Mouse (Mus musculus) embryonic facial prominence, embryonic 14.5 days (tissue): ENCODE measurements around the gene Kcnq1. TPM values are rescaled to one million over a fixed set of nuclear protein-coding genes. Genes with fewer than 3 reads are reported as not detected.

Source experiments
- ATAC-seq: fragments of 200-750 bp; cut with Nextera tagmentation; 2 replicates; pipeline ENCODE4 v1.8.0; 2017; ENCODE audit warnings: low read depth, moderate number of reproducible peaks, moderate TSS enrichment
- DNase-seq: peaks from one replicate; pipeline ENCODE4 v3.0.0-alpha.2; 2015; ENCODE audit warnings: low spot score
- H3K27ac ChIP-seq: fragments of 300-500 bp; sonication (generic); replicated peaks from 2 replicates; pipeline ENCODE4 v1.5.1; 2014; ENCODE audit warnings: low read depth, mild to moderate bottlenecking, low read length, moderate library complexity
- H3K27me3 ChIP-seq: fragments of 300-500 bp; sonication (generic); replicated peaks from 2 replicates; pipeline ENCODE4 v1.6.1; 2014; ENCODE audit warnings: low read length; ENCODE audit not compliant: control insufficient read depth, insufficient read depth
- H3K36me3 ChIP-seq: fragments of 300-500 bp; sonication (generic); 2 replicates; pipeline ENCODE4 v1.6.1; 2014; ENCODE audit warnings: low read length, mixed read lengths; ENCODE audit not compliant: control insufficient read depth, insufficient read depth
- H3K4me1 ChIP-seq: fragments of 300-500 bp; sonication (generic); 2 replicates; pipeline ENCODE4 v1.6.1; 2014; ENCODE audit warnings: antibody characterized with exemption, low read length; ENCODE audit not compliant: control insufficient read depth, insufficient read depth
- H3K4me2 ChIP-seq: fragments of 300-500 bp; sonication (generic); 2 replicates; pipeline ENCODE4 v1.6.1; 2014; ENCODE audit warnings: low read depth, mild to moderate bottlenecking, low read length, moderate library complexity, mixed read lengths
- H3K4me3 ChIP-seq: fragments of 300-500 bp; sonication (generic); 2 replicates; pipeline ENCODE4 v1.5.1; 2014; ENCODE audit warnings: low read depth, mild to moderate bottlenecking, low read length
- H3K9ac ChIP-seq: fragments of 300-500 bp; sonication (generic); 2 replicates; pipeline ENCODE4 v1.6.1; 2014; ENCODE audit warnings: low read depth, mild to moderate bottlenecking, low read length, moderate library complexity, mixed read lengths
- H3K9me3 ChIP-seq: fragments of 300-500 bp; sonication (generic); 2 replicates; pipeline ENCODE4 v1.6.1; 2016; ENCODE audit warnings: low read length; ENCODE audit not compliant: control insufficient read depth
- WGBS: fragments of 180-500 bp; shearing (Covaris S2); extraction: QIAGEN DNeasy Blood & Tissue Kit; methylation state at CpG from one replicate; pipeline ENCODE4 v1.1.7; 2014; 5-methylcytosine and 5-hydroxymethylcytosine counted together
- polyA plus RNA-seq: library from polyadenylated mRNA; unstranded; fragments of >200 nt; fragmentation: Nextera tagmentation; extraction: Ambion mirVana; gene quantifications from 2 replicates; pipeline ENCODE4 v1.2.1, GENCODE M21; 2014

The Kcnq1 gene
- polyA plus RNA-seq, 1 experiment from 2014 or later, result 1.9 TPM

DNA sequence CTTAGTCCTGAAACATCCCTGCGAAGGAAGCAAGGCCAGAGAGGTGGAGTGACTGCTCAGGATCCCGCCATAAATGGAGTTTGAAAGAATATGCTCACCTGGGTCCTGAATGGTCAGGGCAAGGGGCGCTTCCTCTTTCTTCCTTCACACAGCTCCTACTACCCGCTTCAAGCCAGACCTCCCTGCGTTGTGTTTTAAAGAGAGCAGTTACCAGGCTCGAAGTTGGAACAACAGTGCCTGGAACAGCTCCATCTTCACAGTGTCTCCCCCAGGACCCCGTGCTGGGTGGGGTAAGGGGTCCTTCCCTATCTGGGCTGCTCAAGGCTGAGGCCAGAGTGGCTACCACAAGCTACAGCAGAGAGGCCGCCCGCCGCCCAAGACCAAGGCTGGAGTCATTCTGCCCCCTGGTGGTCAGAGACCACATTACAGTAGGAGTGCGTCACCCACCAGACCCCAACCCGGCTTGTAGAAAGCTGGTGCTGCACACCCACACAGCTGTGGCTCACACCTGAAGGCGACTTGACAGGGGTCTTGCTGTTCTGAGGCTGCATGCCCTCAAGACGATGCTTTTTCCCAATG is 360.0 kb downstream of the Kcnq1 start:
- Histone ChIP-seq H3K27me3 (no peaks in the 10 kb centered on the region), H3K9me3 (peaks cover 2% of the 10 kb centered on the region; the same call in 1 of the 2 replicates), H3K4me1 (peaks cover 17% of the 10 kb centered on the region), H3K9ac (0 out of 2 replicates have a peak overlapping the region, but pooled peaks have one; percentile 53), H3K4me2 (peak overlapping the region; percentile 14), H3K36me3 (no peaks in the 10 kb centered on the region), H3K4me3 (no peak overlapping the region), H3K27ac (peak overlapping the region; percentile 89)
- peak; percentile 77 for DNase-seq
- 43% methylated on average over 13 of the region's 14 CpGs for WGBS
- peak; percentile 38 for ATAC-seq

DNA sequence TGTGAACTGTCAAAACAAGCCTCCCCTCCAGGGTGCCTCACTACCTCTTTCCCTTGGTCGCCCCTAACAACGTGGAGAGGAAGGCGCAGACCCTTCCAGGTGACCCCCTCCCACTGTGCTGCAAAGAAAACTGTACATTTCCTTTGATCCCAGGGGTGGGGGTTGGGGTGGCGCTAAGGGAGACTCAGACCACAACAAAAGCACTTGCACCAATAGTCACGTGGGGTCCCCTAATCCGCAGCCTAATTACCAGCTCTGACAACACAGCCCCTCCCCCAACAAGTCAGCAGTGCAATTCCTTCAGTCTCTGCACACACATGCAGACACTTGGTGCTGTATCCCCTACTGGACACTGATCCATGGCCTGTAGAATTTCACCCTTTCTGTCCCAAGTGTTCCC is 361.6 kb downstream of the Kcnq1 start:
- DNase-seq (peak; percentile 57), ATAC-seq (no peak)
- Histone ChIP-seq H3K27ac (no peak overlapping the region), H3K27me3 (no peaks in the 10 kb centered on the region), H3K36me3 (no peaks in the 10 kb centered on the region), H3K4me1 (peaks cover 17% of the 10 kb centered on the region), H3K9me3 (no peaks in the 10 kb centered on the region), H3K4me2 (no peak overlapping the region), H3K4me3 (no peak overlapping the region), H3K9ac (no peak overlapping the region)
- 12% methylated on average over 6 of the region's 6 CpGs for WGBS

DNA sequence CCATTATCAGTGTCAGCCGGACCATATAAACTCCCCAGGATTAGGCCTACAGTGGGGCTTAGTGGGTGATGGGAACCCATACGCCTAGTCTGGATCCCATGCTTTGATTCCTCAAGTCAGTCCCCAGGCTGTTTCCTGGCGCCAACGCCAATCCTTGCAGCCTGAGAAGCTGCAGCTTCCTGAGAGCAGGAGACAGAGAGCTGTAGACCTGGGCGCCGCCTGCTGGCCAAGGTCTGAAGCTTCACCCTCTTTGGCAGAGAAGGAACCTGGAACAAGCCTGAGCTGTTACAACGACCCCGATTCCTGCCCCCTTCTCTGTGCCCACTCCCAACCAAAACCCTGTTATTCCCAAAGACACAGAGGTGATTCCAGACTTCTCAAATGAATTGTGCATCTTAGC is 363.8 kb downstream of the Kcnq1 start:
- Histone ChIP-seq H3K9me3 (no peaks in the 10 kb centered on the region), H3K27ac (no peak overlapping the region), H3K4me2 (no peak overlapping the region), H3K36me3 (no peaks in the 10 kb centered on the region), H3K9ac (no peak overlapping the region), H3K27me3 (no peaks in the 10 kb centered on the region), H3K4me1 (peaks cover 14% of the 10 kb centered on the region), H3K4me3 (no peak overlapping the region)
- peak; percentile 41 for ATAC-seq
- WGBS, result 12% methylated on average over 6 of the region's 8 CpGs
- peak; percentile 87 for DNase-seq

DNA sequence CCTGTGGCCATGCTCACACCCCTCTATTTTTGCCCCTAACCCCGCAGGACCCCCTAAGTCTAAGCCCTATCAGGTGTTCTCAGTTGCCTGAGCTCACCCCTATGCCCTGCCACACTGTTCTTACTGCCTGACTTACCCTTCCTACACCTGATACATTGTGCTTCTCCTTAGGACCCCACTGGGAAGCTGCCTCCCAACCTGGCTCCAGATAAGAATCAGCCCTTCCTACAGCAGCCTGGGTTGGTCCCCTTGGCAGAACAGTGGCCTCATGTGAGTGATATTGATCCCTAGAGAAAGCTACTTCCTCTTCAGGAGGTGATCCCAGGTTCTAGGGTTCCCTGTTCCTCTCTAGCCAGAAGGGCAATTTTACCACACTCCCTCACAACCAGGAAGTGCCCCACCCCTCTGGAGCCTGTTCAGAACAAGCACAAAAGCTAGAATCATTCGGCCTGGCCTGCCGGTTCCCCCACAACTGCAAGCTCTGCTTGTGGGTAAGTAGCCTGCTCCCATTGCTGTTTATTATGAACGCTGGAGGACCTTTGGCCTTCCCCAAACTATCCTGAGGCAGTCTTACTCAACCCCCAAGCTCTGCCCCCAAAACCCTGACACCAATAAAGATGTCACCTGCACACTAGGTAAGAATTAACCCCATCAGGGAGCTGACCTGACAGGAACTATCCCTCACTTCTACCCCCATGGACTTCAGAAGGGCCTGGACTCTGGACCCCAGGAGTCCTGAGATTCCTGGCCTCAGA is 367.4 kb downstream of the Kcnq1 start, which contains the start of gene Slc22a18:
Slc22a18 (plus strand) TSS at position 390 of the 755 bp plus-strand sequence.
- Histone ChIP-seq H3K4me1 (no peaks in the 10 kb centered on the region), H3K27ac (no peak within 1 kb of the TSS), H3K4me2 (peak within 1 kb of the TSS; percentile 23), H3K9me3 (no peaks in the 10 kb centered on the region), H3K4me3 (no peak within 1 kb of the TSS), H3K27me3 (no peaks in the 10 kb centered on the region), H3K36me3 (no peaks in the 10 kb centered on the region), H3K9ac (no peak within 1 kb of the TSS)
- WGBS, result 25% methylated on average over 4 of the region's 4 CpGs
- DNase-seq, result peak; percentile 59
- ATAC-seq, result peak; percentile 41; the same call in 1 of the 2 replicates

DNA sequence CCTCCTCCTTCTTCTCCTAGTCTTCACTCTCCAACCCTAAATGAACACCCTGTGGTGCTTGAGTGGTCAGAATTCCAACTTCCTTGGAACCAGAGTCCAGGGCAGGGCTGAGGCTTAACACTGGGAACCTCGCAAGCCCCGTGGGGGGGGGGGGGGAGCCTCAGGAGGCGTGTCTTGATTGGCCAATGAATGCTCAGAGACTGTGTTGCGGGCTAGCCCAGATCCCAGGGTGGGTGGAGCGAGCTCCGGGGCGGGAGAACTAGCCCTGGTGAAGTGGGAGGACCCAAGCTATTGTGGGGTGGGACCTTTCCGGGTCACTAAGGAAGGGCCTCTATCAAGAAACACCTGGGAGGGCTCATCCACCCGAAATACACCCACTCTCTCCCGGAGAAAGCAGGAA is 368.6 kb downstream of the Kcnq1 start:
- Histone ChIP-seq H3K4me2 (no peak overlapping the region), H3K9me3 (no peaks in the 10 kb centered on the region), H3K4me1 (no peaks in the 10 kb centered on the region), H3K27ac (no peak overlapping the region), H3K9ac (no peak overlapping the region), H3K27me3 (no peaks in the 10 kb centered on the region), H3K4me3 (no peak overlapping the region), H3K36me3 (no peaks in the 10 kb centered on the region)
- ATAC-seq (no peak), DNase-seq (no peak)
- 35% methylated on average over 10 of the region's 10 CpGs for WGBS

DNA sequence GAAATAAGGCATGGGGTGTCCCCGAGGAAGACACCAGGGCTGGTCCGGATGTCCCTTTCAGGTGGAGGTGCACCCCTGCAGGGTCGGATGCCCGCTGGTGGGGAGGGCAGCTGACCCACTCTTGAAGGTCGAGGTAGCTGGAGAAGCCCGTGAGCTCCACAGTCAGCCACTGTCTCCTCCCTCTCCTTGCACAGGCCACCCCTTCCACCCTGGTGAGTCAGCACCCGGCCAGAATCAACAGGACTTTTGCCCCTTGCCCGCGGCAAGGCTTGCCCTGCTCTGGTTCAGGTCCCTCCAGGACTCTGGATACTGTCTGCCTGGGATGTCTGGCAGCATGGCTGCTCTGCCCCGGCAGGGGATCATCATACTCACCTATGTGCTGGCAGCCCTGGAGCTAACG is 369.7 kb downstream of the Kcnq1 start:
- no peak for DNase-seq
- 74% methylated on average over 7 of the region's 11 CpGs for WGBS
- H3K27me3 ChIP-seq, result no peaks in the 10 kb centered on the region
- no peak overlapping the region for H3K4me3 ChIP-seq
- ATAC-seq, result no peak
- H3K4me1 ChIP-seq, result no peaks in the 10 kb centered on the region
- H3K36me3 ChIP-seq, result no peaks in the 10 kb centered on the region
- no peak overlapping the region for H3K4me2 ChIP-seq
- no peaks in the 10 kb centered on the region for H3K9me3 ChIP-seq
- no peak overlapping the region for H3K9ac ChIP-seq
- H3K27ac ChIP-seq, result no peak overlapping the region

Other genes with a start within 250 kb of the Kcnq1 start
- gene Th, start 175.2 kb upstream of the Kcnq1 start, polyA plus RNA-seq, result 7.3 and 8.5 TPM in 2 replicates
- 0.89 and 1.00 TPM in 2 replicates for gene Ascl2, start 137.1 kb upstream of the Kcnq1 start, polyA plus RNA-seq
- 3.5 TPM in 2 replicates for gene Tspan32, start 101.3 kb upstream of the Kcnq1 start, polyA plus RNA-seq
- 635 and 636 TPM in 2 replicates for gene Cd81, start 53.6 kb upstream of the Kcnq1 start, polyA plus RNA-seq
- gene Tssc4, start 37.1 kb upstream of the Kcnq1 start, polyA plus RNA-seq, result 52.2 and 66.7 TPM in 2 replicates
- gene Trpm5, start 11.7 kb upstream of the Kcnq1 start, polyA plus RNA-seq, result 14.7 and 18.2 TPM in 2 replicates